Mouse (Mus musculus): ENCODE measurements around the gene Gpx3.

GRCm38 (mm10) chr11:54884937-54885336 lies 17.3 kb upstream of the Gpx3 start:
- TF ChIP-seq CTCF (IDR thresholded peaks at IDR 0.05; ENCODE audit: extremely low read depth, insufficient read depth, insufficient read length, insufficient replicate concordance) (no peak), POLR2A (IDR thresholded peaks at IDR 0.05; ENCODE audit: low read depth, low read length) (no peak)
